Mouse (Mus musculus) lung, embryonic 14.5 days (tissue): Measurements from ENCODE around the gene Rrp9. TPM values are rescaled to one million over a fixed set of nuclear protein-coding genes. Genes with fewer than 3 reads are reported as not detected.

Experiments
- ATAC-seq: fragments of 200-750 bp; cut with Nextera tagmentation; 2 replicates; pipeline ENCODE4 v1.8.0; 2017; ENCODE audit warnings: mild to moderate bottlenecking, moderate TSS enrichment, moderate library complexity; ENCODE audit not compliant: insufficient read depth
- DNase-seq: peaks from one replicate; pipeline ENCODE4 v3.0.0-alpha.2; 2015
- H3K27ac ChIP-seq: fragments of 300-500 bp; sonication (generic); 2 replicates; pipeline ENCODE4 v1.5.1; 2014; ENCODE audit warnings: low read depth, mild to moderate bottlenecking, moderate library complexity
- H3K27me3 ChIP-seq: fragments of 300-500 bp; sonication (generic); 2 replicates; pipeline ENCODE4 v1.6.1; 2014; ENCODE audit warnings: low read length, control low read depth; ENCODE audit not compliant: insufficient read depth
- H3K36me3 ChIP-seq: fragments of 300-500 bp; sonication (generic); 2 replicates; pipeline ENCODE4 v1.6.1; 2014; ENCODE audit warnings: control low read depth; ENCODE audit not compliant: insufficient read depth
- H3K4me1 ChIP-seq: fragments of 300-500 bp; sonication (generic); 2 replicates; pipeline ENCODE4 v1.6.1; 2014; ENCODE audit warnings: antibody characterized with exemption, control low read depth; ENCODE audit not compliant: insufficient read depth
- H3K4me2 ChIP-seq: fragments of 300-500 bp; sonication (generic); 2 replicates; pipeline ENCODE4 v1.6.1; 2014; ENCODE audit warnings: mild to moderate bottlenecking
- H3K4me3 ChIP-seq: fragments of 300-500 bp; sonication (generic); 2 replicates; pipeline ENCODE4 v1.5.1; 2014; ENCODE audit warnings: low read depth, low read length
- H3K9ac ChIP-seq: fragments of 300-500 bp; sonication (generic); 2 replicates; pipeline ENCODE4 v1.6.1; 2014
- H3K9me3 ChIP-seq: fragments of 300-500 bp; sonication (generic); 2 replicates; pipeline ENCODE4 v1.6.1; 2016; ENCODE audit warnings: low read depth, low read length, control low read depth
- CTCF ChIP-seq: IDR thresholded peaks from 2 replicates; pipeline ENCODE4 v1.5.1; 2016; ENCODE audit warnings: antibody characterized with exemption, low read depth
- WGBS: fragments of 180-500 bp; shearing (Covaris S2); extraction: QIAGEN DNeasy Blood & Tissue Kit; methylation state at CpG from one replicate; pipeline ENCODE4 v1.1.7; 2014; 5-methylcytosine and 5-hydroxymethylcytosine counted together
- polyA plus RNA-seq: library from polyadenylated mRNA; unstranded; fragments of >200 nt; fragmentation: Nextera tagmentation; extraction: Ambion mirVana; gene quantifications from 2 replicates; pipeline ENCODE4 v1.2.1, GENCODE M21; 2014

Gene Rrp9
- polyA plus RNA-seq, 1 experiment from 2014 or later, result 52.7 TPM

DNA sequence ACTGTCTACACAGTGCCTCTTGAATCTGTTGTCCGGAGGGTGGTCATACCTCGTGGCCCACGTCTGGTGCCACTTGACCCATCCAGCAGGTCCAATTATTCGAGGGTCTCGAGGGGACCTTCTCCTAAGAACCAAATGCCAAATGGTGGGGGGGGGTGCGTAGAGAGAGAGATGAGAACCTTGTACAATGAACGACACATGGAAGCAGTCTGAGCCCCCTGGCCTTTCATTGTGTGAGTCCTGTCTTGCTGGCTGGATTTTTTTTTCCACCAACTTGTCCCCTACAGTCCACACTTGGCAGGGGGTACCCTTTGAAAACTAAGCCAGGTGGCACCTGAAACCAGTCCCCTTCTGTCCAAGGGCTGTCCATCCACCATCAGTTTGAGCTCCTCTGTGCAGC lies 8.0 kb upstream of the Rrp9 start:
- no peak for TF ChIP-seq CTCF
- 81% methylated on average over 7 of the region's 7 CpGs for WGBS
- no peaks in the 10 kb centered on the region for H3K27me3 ChIP-seq

DNA sequence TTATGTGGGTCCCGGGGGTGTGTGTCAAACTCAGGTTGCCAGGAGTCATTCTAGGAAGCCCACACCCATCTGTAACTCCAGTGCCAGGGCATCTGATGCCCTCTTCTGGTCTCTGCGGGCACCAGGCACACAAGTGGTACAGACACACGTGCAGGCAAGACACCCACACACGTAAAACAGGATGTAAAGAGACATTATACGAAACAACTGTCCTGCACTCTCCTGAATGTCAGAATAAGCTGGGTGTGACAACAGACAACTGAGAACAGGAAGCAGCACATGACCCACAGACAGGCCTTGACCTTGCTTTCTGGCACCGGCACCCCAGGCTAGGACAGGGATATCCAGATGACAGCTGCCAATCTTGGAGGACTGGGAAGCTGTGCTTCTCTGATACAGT lies 6.4 kb upstream of the Rrp9 start:
- H3K9ac ChIP-seq, result no peak overlapping the region
- H3K4me3 ChIP-seq, result no peak overlapping the region
- no peaks in the 10 kb centered on the region for H3K9me3 ChIP-seq
- no peak overlapping the region for H3K4me2 ChIP-seq
- no peak overlapping the region for H3K27ac ChIP-seq
- DNase-seq (no peak), ATAC-seq (no peak)
- TF ChIP-seq CTCF, result 0 out of 2 replicates have a peak, but pooled peaks have one; percentile 10
- H3K4me1 ChIP-seq, result peaks cover 5% of the 10 kb centered on the region
- peaks cover 4% of the 10 kb centered on the region; the same call in 1 of the 2 replicates for H3K36me3 ChIP-seq
- H3K27me3 ChIP-seq, result no peaks in the 10 kb centered on the region
- WGBS, result 59% methylated on average over 6 of the region's 6 CpGs

More for the DNA sequence above, 8.0 kb upstream of the Rrp9 start:
- Histone ChIP-seq H3K4me2 (no peak overlapping the region), H3K9ac (no peak overlapping the region), H3K36me3 (peaks cover 18% of the 10 kb centered on the region), H3K9me3 (no peaks in the 10 kb centered on the region), H3K4me1 (no peaks in the 10 kb centered on the region), H3K4me3 (no peak overlapping the region), H3K27ac (no peak overlapping the region)
- ATAC-seq (no peak), DNase-seq (no peak)

GRCm38 (mm10) chr9:106469776-106470175 lies 6.0 kb upstream of the Rrp9 start:
- H3K27ac ChIP-seq, result no peak overlapping the region
- DNase-seq (no peak), ATAC-seq (no peak)
- no peaks in the 10 kb centered on the region for H3K27me3 ChIP-seq
- no peak overlapping the region for H3K4me3 ChIP-seq
- WGBS, result 55% methylated on average over 9 of the region's 9 CpGs
- no peak overlapping the region for H3K4me2 ChIP-seq
- no peaks in the 10 kb centered on the region for H3K9me3 ChIP-seq
- peaks cover 6% of the 10 kb centered on the region for H3K4me1 ChIP-seq
- H3K9ac ChIP-seq, result no peak overlapping the region
- H3K36me3 ChIP-seq, result no peaks in the 10 kb centered on the region
- no peak for TF ChIP-seq CTCF

DNA sequence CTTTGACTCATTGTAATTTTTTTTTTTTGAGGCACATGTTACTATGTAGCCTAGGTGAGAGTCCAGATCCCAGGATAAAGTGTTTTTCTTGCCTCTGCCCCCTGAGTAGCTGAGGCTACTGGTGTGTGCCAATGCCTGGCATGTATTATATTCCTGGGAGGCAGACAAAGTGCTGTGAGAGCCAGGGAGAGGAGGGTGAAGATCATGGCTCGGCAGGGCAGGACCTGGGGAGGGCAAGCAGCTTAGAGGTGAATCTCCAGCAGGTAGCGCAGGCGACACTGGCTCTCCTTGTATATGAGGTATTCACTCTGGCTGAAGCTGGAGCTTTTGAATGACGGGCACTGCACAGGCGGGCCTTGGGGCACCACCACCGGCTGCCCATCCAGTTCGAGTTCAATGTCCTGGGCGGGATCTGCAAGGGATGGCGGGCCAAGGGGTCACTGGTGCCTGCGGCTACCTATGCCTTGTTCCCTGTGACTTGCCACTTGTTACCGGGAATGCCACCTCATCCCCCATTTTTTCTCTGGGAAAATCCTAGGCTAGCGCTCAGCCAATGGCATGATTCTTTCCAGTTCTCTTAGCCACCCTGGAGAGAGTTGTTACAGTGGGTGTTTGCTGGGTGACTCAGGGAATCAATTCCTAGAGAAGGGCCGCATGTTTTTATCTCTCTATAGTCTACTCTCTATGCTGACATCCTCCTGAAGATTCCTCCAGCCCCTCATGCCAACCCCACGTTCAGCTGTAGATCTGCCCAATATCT lies 4.6 kb upstream of the Rrp9 start:
- Histone ChIP-seq H3K4me3 (no peak overlapping the region), H3K27ac (no peak overlapping the region)
- WGBS, result 69% methylated on average over 14 of the region's 14 CpGs

GRCm38 (mm10) chr9:106471892-106472291 lies 3.9 kb upstream of the Rrp9 start:
- no peaks in the 10 kb centered on the region for H3K9me3 ChIP-seq
- no peak overlapping the region for H3K27ac ChIP-seq
- TF ChIP-seq CTCF, result peak; percentile 16; the same call in 1 of the 2 replicates
- peak; percentile 45 for ATAC-seq
- peak overlapping the region; percentile 45 for H3K4me2 ChIP-seq
- no peak overlapping the region for H3K4me3 ChIP-seq
- no peaks in the 10 kb centered on the region for H3K27me3 ChIP-seq
- H3K4me1 ChIP-seq, result peaks cover 13% of the 10 kb centered on the region
- peak; percentile 77 for DNase-seq
- WGBS, result 15% methylated on average over 5 of the region's 5 CpGs
- no peaks in the 10 kb centered on the region for H3K36me3 ChIP-seq
- no peak overlapping the region for H3K9ac ChIP-seq

More for the DNA sequence above, 4.6 kb upstream of the Rrp9 start:
- ATAC-seq (no peak), DNase-seq (no peak)
- H3K36me3 ChIP-seq, result no peaks in the 10 kb centered on the region
- no peaks in the 10 kb centered on the region for H3K27me3 ChIP-seq
- H3K4me1 ChIP-seq, result peaks cover 9% of the 10 kb centered on the region
- H3K4me2 ChIP-seq, result peak overlapping the region; percentile 45
- H3K9me3 ChIP-seq, result no peaks in the 10 kb centered on the region
- no peak for TF ChIP-seq CTCF
- H3K9ac ChIP-seq, result 0 out of 2 replicates have a peak overlapping the region, but pooled peaks have one; percentile 6

DNA sequence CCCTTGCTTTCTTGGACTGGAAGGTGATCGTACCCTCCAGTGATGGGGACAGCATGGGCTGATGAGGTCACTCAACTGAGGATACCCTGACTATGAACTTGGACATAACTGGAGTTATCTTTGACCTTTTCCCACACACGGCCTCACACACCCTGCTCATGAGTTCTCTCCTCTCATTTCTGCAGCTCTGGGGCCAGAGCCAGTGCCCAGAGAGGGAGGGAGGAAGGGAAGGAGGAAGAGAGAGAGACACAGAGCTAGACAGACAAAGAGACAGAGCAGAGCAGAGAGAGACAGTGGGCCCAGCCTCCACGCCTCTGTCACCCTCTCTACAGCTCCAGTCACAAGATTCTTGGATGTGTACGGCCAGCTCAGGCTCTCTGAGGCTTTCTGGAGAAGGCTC lies 3.4 kb upstream of the Rrp9 start:
- Histone ChIP-seq H3K27ac (peak overlapping the region; percentile 52; the same call in 1 of the 2 replicates), H3K9me3 (no peaks in the 10 kb centered on the region), H3K9ac (no peak overlapping the region), H3K4me1 (peaks cover 13% of the 10 kb centered on the region), H3K4me2 (no peak overlapping the region), H3K36me3 (no peaks in the 10 kb centered on the region), H3K4me3 (no peak overlapping the region), H3K27me3 (no peaks in the 10 kb centered on the region)
- DNase-seq (no peak), ATAC-seq (no peak)
- no peak for TF ChIP-seq CTCF
- 46% methylated on average over 4 of the region's 4 CpGs for WGBS

DNA sequence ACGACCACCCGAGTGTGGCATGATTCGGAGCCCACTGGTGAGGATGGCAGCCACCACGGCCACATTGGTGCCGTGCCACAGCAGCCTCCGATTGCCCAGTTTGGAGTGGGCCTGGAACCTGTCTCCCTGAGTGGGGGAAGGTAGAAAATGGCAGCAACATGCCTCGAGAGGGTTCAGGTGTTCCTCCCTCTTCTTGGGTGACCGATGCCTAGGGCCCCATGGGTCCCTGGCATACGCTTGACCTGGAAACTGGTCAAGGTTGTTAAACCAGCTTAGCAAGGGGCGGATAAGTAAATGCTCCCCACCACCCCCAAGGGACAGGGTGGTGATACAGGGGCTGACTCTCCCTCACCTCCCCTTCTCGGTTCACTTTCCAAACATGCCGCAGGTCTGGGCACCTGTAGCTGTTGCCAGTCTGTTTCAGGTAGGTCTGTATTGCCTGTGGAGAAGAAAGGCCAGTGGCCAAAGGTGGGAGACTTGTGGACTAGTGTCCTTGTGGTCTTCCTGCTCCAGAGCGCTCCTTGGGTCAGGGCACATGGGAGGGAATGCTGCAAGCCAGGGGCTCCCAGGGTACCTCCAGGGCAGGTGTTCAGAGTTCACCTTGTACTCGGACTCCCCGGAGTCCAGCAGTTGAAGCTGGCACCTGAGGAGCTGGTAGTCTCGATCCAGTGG lies 2.5 kb upstream of the Rrp9 start:
- Histone ChIP-seq H3K4me1 (peaks cover 15% of the 10 kb centered on the region), H3K4me2 (no peak overlapping the region), H3K27me3 (no peaks in the 10 kb centered on the region), H3K27ac (no peak overlapping the region), H3K36me3 (no peaks in the 10 kb centered on the region), H3K9me3 (no peaks in the 10 kb centered on the region), H3K4me3 (no peak overlapping the region), H3K9ac (no peak overlapping the region)
- 81% methylated on average over 16 of the region's 16 CpGs for WGBS
- ATAC-seq, result no peak
- no peak for DNase-seq
- no peak for TF ChIP-seq CTCF
